Mouse (Mus musculus) cerebellum, adult 2 months (tissue): ENCODE data around the gene Snx12.

Experiments
- CTCF ChIP-seq: fragments of 200-500 bp; IDR thresholded peaks from 2 replicates; pipeline ENCODE4 v1.5.1; 2011; ENCODE audit warnings: low read depth, mild to moderate bottlenecking, control low read depth, low read length, moderate library complexity, borderline replicate concordance; ENCODE audit not compliant: insufficient read depth
- POLR2A ChIP-seq: fragments of 200-500 bp; IDR thresholded peaks from 2 replicates; pipeline ENCODE4 v1.6.1; 2011; ENCODE audit warnings: low read length, control low read depth, borderline replicate concordance; ENCODE audit not compliant: insufficient read depth

GRCm38 (mm10) chrX:101059541-101059940 lies 162.8 kb downstream of the Snx12 start, which contains the start of gene Tex11:
- TF ChIP-seq CTCF (no peak), POLR2A (no peak)
